Mouse (Mus musculus) gastrocnemius, postnatal 36 days (tissue): ENCODE data around the gene Garnl3. TPM values are rescaled to one million over a fixed set of nuclear protein-coding genes. Genes with fewer than 3 reads are reported as not detected.
"Not testable (repeated sequence)": the region's sequence is repeated elsewhere in the genome, so short reads cannot be mapped to it uniquely, and the experiment has no call there.

Experiments used
- DNase-seq, 2 experiments: peaks; one replicate each; pipeline ENCODE4 v3.0.0; 2022
- intact Hi-C: fragments of 180-260 bp; cut with DNase I; formaldehyde crosslinking; loops from one replicate; pipeline ENCODE4 v1.15.1; 2025
- total RNA-seq, 2 experiments: library from RNA; stranded (reverse); gene quantifications; 2 replicates each; pipeline ENCODE4 v1.2.3; 2021

The Garnl3 gene
- total RNA-seq, 2 experiments from 2014 or later, result 0.64 to 0.69 TPM

DNA sequence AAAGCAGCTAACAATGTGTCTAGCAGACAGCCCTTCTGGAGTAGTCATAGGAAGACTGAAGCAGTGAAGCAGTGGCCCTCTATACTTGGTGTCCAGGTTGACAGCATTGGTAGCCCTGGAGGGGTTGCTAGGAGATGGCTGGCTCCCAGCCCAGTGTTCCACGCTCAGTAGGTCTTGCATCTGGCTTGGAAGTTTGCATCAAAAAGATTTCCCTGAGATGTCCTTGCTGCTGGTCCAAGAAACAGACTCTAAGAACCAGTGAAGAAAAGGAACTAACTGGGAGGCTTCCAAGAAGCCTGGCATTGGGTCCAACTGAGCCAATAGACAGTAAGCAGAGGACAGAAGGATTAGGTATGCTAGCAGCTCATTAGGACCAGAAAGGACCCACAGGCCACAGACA is 94.0 kb downstream of the Garnl3 start:
- intact Hi-C loops, result no loop called here
- DNase-seq, result no peak

DNA sequence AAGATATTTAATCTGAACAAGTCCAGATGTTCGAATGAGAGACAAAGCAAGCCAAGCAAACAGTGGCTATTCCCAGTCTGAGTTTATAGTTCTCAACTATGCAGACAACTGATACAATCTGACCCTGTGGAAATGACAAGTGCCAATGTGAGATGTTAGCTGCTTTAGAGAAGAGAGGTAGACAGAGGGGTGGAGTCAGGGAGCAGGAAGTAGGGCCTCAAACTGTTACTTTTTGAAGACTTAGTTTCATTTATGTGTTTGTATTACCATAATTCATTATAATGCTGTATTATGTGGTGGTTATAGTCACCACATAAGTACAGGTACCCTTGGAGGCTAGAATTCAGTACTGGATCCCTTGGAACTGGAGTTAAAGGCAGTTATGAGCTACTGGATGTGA is 96.2 kb downstream of the Garnl3 start:
- no peak for DNase-seq
- intact Hi-C loops, result no loop called here

DNA sequence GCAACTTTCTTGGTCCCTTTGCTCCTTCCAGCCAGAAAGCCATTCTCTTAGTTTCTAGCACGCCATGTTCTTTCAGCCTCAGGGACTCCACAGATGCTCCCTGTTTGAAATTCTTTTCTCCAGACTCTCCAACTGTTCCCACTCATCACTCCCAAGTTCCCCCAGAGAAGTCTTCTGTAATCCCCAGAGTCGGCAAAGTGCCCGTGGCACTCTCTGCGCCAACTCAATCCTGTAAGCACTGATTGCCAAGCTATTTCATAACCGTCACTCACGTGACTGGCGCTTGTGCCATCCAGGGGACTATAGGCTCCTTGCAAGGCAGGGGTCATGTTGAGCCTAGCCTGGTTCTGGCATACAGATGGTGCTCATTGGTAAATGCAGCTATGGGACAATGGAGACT is 98.2 kb downstream of the Garnl3 start:
- no peak for DNase-seq
- intact Hi-C loops, result no loop called here

DNA sequence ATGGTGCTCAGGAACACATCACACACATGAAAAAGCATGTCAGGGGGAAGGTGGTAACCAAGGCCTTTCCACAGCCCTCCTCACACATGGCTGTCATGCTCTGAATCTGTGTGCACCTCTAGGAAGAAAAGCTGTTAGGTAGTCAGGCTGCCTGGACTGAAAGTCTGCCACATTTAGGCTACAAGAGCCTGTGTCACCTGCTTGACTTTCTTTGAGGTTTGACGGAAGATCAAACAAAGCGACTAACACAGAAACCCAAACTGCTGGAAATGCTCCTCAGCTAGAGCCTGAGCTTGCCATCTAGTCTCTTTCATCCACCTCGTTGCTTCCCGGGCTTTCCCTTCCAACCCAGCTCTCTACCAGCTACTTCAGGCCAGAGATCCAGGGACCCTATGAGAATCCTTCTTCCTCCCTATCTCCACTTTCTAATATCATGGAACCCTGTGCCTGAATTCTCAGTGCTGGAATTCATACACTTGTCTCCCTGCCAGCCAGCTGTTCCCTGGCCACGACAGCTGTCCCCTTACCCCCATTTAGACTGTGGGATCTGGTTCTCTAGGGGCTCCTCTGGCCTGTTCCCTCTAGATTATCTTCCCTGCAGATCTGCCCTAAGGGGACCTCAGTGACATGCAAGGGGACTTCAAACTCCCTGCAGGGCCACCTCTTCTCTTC is 98.9 kb downstream of the Garnl3 start:
- intact Hi-C loops, result no loop called here
- no peak for DNase-seq

DNA sequence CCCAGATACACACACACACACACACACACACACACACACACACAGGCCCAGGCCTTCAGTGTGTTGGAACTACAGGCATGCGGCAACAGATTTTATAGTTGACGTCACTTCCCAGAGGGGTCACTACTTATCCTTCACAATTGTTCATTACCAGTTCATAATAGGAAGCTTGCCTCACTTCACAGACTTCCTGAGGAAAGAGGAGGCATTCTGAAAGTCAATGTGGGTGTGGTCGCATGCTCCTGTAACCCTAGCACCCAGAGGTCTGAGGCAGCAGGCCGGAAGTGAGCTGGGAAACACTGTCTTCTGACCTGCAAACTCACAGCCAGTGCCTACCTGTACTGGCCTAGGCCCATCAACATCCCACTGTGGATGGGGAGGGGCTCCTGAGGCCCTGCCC is 106.4 kb downstream of the Garnl3 start:
- DNase-seq, result no peak
- intact Hi-C loops, result no loop called here

DNA sequence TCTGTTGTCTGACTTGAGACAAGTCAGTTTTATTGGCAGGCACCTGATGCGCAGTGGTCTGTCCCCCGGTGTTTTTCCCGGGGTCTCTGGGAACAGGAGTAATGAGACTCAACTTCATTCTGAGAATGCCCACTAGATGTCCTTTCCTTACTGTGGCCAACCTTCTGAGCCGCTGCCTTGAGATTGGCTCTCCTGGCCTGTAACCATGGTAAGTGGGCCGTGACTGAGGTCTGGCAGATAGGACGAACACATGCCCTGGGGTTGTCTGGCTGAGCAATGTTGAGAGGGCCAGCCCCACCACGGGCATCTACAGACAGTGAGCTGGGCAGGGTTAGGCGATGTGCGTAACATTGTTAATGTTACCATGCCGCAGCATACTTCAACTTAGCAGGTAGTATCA is 106.9 kb downstream of the Garnl3 start:
- no peak for DNase-seq

DNA sequence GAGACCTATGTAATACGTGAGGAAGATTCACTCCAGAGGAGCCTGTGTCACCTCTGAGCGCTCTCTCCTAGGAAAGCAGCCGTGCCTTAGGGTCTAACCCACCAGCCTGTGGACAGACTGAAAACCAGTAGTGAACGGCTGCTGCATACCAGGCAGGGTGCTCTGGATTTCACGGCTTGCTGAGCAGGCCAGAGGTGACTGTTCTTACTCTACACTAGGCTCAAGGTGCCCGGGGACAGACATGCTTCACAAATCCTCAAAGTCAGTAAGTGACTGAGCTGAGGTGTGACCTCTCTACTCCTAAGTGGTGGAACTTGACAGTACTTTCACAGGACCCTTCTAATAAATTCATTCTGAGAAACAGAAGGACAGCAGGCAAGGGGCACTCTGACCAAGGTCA is 108.6 kb downstream of the Garnl3 start:
- DNase-seq, result no peak
- intact Hi-C loops, result no loop called here

More for the DNA sequence above, 106.9 kb downstream of the Garnl3 start:
- intact Hi-C loops, result no loop called here

DNA sequence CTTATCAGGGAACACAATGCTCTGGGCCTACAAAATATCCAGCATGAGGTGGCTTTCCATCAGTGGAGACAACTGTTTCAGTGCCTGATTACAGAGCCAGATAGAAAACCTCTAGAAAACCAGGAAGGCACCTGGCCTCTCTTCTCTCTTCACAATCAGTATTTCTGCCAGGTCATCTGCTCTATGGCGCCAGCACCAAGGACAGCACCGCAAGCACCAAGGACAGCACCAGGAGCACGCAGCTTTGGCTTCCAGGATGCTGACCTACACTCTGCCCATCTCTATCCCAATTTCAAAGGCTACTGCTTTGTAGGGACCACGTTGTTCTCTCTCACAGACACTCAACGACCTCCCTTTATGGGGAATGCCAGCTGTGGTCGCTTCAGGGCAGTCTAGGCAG is 113.4 kb downstream of the Garnl3 start:
- peak; percentile 20 to 39 for DNase-seq
- intact Hi-C loops, result no loop called here

DNA sequence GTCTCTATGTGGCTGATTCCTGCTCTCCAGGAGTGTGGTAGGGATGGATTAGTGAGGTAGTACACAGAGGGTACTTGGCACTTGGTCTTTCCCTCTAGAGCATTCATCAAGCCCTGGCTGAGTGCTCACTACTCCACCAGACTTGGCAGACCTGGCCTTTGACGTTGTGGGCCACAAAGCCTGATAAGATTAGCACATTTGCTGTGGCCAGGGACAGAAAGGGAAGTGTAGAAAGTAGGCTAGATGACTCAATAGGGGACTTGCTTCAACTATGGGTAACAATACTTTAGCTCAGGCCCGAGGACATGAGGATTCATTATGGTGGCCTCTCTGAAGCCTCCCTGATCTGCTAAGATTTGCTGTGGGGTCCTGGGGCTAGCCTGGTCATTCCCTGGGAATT is 114.3 kb downstream of the Garnl3 start:
- no peak for DNase-seq
- intact Hi-C loops, result no loop called here

DNA sequence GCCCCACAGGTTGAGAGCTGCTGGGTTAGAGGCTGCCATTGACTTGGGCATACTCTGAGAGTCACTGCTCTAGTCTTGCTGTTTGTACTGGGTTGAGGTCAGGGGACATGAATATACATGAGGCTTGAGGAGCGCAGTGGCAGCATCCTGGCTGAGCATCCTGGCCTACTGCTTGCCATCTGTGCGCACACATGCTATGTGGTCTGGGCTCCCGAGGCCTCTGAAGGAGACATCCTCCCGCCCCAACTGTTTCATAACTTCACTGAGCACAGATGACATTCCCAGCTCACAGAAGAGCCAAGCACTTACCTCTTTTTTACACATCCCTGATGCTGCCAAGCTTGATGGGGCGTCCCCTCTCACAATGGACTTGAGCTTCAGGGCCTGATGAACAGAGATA is 116.6 kb downstream of the Garnl3 start:
- intact Hi-C loops, result no loop called here
- no peak for DNase-seq

DNA sequence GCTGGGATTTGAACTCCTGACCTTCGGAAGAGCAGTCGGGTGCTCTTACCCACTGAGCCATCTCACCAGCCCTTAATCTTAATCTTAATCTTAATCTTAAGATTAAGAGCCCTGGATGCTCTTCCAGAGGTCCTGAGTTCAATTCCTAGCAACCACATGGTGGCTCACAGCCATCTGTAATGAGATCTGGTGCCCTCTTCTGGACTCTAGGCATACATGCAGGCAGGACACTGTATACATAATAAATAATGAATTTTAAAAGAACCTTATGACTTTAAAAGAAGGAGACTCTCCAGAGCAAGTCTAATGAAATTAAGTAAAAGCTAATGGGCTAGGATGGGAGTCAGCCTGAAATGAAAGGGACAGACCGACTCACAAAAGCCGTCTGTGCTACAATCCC is 122.4 kb downstream of the Garnl3 start:
- DNase-seq, intact Hi-C loops: not testable (repeated sequence)

DNA sequence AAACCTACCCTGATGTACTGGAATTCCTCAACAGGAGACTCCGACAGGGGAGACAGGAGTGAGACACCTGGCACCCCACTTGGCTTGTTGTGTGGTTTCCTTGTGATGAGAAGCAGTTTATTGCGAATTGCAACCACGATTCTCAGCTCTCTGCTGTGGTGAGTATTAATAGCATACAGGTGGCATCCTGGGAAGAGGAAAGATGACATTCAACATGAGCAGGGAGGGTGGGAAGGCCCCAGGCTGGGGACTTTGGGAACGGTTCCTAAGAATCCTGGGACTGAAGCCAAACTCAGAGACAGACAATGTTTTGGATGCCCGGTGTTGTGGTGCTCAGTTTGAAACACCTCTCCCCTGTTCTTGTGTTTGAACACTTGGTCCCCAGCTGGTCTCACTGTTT is 126.4 kb downstream of the Garnl3 start:
- no peak for DNase-seq
- intact Hi-C loops, result no loop called here

DNA sequence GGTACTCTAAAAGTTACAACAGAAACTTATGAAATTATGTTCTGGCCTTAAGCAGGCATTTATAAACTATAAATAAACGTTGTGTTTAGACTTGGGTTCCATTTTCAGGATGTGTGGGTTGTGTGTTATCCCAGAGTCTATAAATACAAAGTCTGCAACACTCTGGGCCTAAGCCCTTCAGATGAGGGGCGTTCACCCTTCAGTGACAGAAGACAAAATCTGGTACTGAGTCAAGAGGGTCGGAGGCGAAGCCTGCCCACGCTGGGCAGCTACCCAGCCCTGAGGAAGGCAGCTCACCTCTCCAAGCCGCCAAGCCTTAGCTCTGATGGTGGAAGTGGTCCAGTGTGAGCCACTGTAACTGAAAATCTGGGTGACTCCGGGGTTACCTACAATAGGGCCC is 129.3 kb downstream of the Garnl3 start:
- intact Hi-C loops, result no loop called here
- DNase-seq, result no peak

DNA sequence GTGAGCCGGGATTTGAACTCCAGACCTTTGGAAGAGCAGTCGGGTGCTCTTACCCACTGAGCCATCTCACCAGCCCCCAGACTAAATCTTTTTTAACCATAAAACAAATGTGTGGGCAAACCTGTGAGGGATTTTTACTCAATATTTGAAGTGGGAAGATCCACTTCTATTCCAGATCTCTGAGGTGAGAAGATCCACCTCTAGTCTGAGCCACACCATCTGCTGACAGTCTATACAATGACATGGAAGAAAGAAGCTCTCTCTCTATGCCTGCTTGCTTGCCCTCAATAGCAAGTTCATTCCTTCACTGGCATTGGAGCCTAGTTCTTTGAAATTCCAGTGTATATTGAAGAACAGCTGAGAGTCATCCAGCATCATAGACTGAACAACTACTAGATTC is 131.7 kb downstream of the Garnl3 start:
- DNase-seq, result no peak
- intact Hi-C loops, result no loop called here

DNA sequence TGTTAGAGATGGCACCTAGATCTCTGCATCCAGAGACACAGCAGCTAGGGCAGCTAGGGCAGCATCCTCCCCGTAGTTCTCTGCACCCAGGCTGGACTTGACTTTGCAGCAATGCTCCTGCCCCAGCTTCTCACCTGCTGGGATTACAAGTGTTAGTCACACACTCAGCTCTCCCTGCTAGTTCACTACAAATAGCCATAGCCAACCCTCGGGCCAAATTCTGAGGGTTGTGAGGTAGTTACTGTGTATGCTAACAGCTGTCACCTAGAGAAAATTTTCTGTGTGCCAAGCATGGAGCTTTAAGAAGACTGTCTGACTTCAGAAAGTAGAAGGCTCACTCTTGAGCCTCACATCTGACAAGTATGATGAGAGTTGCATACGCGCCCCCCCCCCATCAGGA is 133.7 kb downstream of the Garnl3 start:
- intact Hi-C loops, result no loop called here
- DNase-seq, result no peak

DNA sequence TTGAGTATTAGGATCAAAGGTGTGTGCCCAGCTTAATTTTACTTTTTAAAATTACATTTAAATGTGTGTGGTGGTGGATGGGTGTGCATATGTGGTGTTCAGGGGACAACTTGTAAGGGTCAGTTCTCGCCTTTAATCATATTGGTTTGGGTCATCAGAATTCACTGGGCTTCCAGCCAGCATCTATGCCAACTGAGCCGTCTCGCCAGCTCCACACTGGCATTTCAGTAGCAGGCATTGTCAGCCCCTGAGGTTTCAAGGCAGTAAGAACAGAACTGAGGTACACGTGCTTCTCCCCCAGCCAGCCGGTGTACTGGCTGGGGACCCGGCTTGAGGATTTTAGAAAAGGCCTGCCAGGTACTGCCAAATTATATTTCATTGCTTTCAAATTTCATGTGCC is 134.4 kb downstream of the Garnl3 start:
- DNase-seq, result no peak
- intact Hi-C loops, result no loop called here

DNA sequence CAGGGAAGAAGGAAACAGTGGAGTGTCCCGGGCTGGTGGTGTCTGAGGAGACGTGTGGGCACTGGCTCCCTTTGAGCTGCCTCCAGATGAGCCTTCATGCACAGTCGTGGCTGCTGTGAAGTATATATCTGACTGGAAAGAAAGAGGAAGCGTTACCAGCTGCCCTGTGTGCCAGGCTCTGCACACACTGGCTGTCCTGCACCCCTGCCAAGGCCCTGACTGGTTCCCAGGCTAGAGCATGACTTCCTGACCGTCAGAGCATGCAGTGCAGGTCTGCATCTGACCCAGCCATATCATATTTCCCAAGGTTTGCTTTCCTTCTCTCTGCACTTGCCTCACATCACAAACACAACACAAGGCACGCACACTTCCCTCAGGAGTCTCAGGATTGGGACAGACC is 139.3 kb downstream of the Garnl3 start:
- intact Hi-C loops, result no loop called here
- no peak for DNase-seq

DNA sequence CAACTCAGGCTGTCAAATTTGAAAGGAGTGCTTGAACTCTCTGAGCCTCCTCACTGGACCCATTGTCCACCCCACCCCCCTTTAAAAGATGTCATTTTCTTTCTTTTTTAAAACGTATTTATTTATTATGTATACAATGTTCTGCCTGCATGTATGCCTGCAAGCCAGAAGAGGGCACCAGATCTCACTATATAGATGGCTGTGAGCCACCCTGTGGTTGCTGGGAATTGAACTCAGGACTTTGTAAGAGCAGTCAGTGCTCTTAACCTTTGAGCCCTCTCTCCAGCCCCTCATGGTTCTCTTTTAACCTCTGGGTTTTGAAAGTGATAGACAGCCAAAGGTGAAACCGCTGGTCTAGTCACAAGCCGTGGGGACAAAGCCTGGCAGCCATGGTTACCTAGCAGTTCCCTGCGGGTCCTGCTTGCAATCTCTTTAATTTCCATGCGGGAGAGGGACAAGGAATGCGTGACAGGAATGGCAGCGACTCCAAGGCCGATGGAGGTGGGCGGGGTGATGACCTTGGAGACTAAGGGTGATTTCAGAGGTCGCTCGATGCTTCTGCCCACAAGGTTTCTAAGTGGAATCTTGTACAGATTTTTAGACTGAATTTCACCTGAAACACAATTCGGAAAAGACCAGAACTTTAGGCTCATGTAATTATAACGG is 141.2 kb downstream of the Garnl3 start:
- DNase-seq, result no peak
- intact Hi-C loops, result no loop called here

DNA sequence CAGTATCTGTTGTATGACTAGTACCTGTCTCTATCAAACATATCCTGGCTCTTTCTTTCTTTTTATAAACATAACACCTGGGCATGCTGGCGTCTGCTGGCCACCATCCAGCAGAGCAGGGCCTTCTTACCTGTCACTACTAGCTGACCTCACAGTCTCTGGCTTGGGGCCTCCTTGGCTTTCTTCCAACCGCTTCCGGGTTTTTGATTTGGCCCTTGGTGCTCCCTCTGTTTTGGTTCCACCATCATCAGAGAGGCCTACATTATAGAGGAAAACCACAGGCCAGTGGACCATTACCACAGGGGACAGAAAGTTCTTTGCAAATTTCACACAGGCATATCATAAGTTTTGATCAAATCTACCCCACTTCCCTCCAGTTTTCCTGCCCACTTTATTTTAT is 142.1 kb downstream of the Garnl3 start:
- no peak for DNase-seq
- intact Hi-C loops, result loop anchor here (10.0 kb wide), 1 partner anchor 375 kb away; no protein-coding TSS in a partner anchor

DNA sequence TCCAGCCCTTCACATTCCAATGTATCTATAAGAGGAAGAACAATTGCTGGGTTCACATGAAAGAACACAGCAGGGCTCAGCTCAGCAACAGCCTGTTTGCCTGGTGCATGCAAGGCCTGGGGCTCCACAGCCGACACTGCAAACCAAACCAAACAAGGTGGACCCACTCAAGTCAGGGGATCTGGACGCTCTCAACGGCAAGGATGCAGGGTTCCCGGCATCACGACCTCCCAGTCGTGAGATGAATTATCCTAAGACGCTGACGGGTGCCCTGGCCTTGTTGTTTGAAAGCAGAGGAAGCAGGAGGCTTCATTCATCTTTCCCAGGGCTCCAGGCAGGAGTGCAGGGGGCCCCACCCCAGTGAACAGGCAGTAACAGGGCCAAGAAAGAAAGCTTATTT is 145.6 kb downstream of the Garnl3 start:
- no peak for DNase-seq
- intact Hi-C loops, result loop anchor here (10.0 kb wide), 1 partner anchor 379 kb away; no protein-coding TSS in a partner anchor

DNA sequence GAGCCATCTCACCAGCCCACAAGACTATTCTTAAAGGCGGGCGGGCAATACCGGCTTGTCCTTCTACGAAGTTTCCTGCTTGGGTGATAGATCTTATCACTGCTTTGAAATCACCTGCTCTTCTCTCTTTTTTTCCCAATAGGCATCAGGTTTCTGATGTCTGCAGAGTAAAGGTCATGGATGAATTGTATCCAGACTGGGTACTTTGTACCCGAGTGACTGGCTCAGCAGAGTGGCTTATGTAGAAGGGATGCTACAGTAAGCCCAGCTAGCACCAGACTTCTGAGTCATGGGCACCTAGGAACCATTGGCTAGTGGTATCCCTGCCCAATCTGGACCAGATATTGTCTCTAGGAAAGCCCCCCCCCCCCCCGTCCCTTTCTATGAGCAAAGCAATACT is 147.8 kb downstream of the Garnl3 start:
- intact Hi-C loops, result loop anchor here (10.0 kb wide), 1 partner anchor 381 kb away; no protein-coding TSS in a partner anchor
- no peak for DNase-seq

DNA sequence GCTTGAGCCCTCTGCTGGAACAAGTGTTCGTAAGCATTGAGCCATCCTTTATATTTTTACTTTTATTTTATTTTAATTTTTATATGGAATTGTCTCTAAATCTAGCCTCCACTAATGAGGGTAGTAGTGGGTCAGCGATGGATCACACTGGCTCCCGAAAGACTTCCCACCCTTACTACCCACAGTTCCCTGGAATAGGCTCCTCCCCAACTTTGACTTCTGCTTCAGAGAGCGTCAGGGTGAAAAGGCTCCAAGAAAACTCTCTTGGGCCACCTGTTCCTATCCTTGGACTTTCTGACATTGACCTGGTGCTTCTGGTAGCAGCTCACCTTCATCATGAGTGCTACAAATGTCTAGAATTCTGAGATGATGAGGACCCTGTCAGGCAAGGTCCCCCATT is 148.8 kb downstream of the Garnl3 start:
- intact Hi-C loops, result loop anchor here (10.0 kb wide), 1 partner anchor 382 kb away; no protein-coding TSS in a partner anchor

More for the DNA sequence above, 148.8 kb downstream of the Garnl3 start:
- no peak for DNase-seq
